Mouse (Mus musculus) liver, adult 2 months (tissue): Measurements from ENCODE around the gene Dnajc14.

Experiments
- CTCF ChIP-seq: fragments of 200-500 bp; IDR thresholded peaks from 2 replicates; pipeline ENCODE4 v1.5.1; 2011; ENCODE audit warnings: low read depth, low read length, control low read depth
- POLR2A ChIP-seq: fragments of 200-500 bp; IDR thresholded peaks from 2 replicates; pipeline ENCODE4 v1.6.1; 2011; ENCODE audit warnings: low read length, control low read depth; ENCODE audit not compliant: insufficient read depth; ENCODE audit errors: extremely low read depth

DNA sequence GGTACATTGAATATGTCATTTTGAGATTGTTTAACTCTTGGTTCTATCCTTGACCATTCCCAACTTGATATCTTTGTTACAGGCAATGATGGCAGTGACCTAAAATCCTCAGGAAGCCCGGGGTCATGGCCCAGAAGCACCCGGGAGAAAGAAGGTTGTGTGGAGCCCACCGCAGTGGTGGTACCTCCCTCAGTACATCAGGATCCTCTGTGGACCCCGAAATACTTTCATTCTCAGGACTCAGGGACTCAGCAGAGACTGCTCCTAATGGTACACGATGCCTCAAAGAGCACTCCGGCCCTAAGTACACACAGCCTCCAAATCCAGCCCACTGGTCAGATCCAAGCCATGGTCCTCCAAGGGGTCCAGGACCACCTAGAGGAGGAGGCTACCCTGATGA lies 2.2 kb downstream of the Dnajc14 start:
- TF ChIP-seq POLR2A (no peak), CTCF (no peak)
